Mouse (Mus musculus) limb, embryonic 12.5 days (tissue): ENCODE data around the gene AC141477.1. TPM values are rescaled to one million over a fixed set of nuclear protein-coding genes. Genes with fewer than 3 reads are reported as not detected.

Source experiments
- ATAC-seq: fragments of 200-750 bp; cut with Nextera tagmentation; 2 replicates; pipeline ENCODE4 v1.8.0; 2017; ENCODE audit warnings: low read depth, moderate TSS enrichment; ENCODE audit not compliant: insufficient number of reproducible peaks, insufficient read depth, low FRiP score, low TSS enrichment
- H3K27ac ChIP-seq: fragments of 300-500 bp; sonication (generic); 2 replicates; pipeline ENCODE4 v1.5.1; 2016; ENCODE audit warnings: mild to moderate bottlenecking, moderate library complexity
- H3K27me3 ChIP-seq: fragments of 300-500 bp; sonication (generic); 2 replicates; pipeline ENCODE4 v1.6.1; 2016; ENCODE audit warnings: mild to moderate bottlenecking, moderate library complexity
- H3K36me3 ChIP-seq: fragments of 300-500 bp; sonication (generic); 2 replicates; pipeline ENCODE4 v1.6.1; 2016; ENCODE audit warnings: mild to moderate bottlenecking, moderate library complexity
- H3K4me1 ChIP-seq: fragments of 300-500 bp; sonication (generic); replicated peaks from 2 replicates; pipeline ENCODE4 v1.6.1; 2016
- H3K4me2 ChIP-seq: fragments of 300-500 bp; sonication (generic); 2 replicates; pipeline ENCODE4 v1.6.1; 2016; ENCODE audit warnings: mild to moderate bottlenecking, moderate library complexity
- H3K4me3 ChIP-seq: fragments of 300-500 bp; sonication (generic); replicated peaks from 2 replicates; pipeline ENCODE4 v1.5.1; 2016; ENCODE audit warnings: mild to moderate bottlenecking
- H3K9ac ChIP-seq: fragments of 300-500 bp; sonication (generic); replicated peaks from 2 replicates; pipeline ENCODE4 v1.6.1; 2016; ENCODE audit warnings: mild to moderate bottlenecking, moderate library complexity
- H3K9me3 ChIP-seq: fragments of 300-500 bp; sonication (generic); 2 replicates; pipeline ENCODE4 v1.6.1; 2016; ENCODE audit warnings: mild to moderate bottlenecking, moderate library complexity
- whole genome bisulfite sequencing: fragments of 180-500 bp; shearing (Covaris S2); methylation state at CpG from one replicate; pipeline ENCODE4 v1.1.7; 2016; 5-methylcytosine and 5-hydroxymethylcytosine counted together
- polyA plus RNA-seq: library from polyadenylated mRNA; unstranded; fragments of >200 nt; fragmentation: Nextera tagmentation; extraction: Ambion mirVana; gene quantifications from 2 replicates; pipeline ENCODE4 v1.2.1, GENCODE M21; 2016

AC141477.1 gene
- polyA plus RNA-seq = not detected in 2 replicates

DNA sequence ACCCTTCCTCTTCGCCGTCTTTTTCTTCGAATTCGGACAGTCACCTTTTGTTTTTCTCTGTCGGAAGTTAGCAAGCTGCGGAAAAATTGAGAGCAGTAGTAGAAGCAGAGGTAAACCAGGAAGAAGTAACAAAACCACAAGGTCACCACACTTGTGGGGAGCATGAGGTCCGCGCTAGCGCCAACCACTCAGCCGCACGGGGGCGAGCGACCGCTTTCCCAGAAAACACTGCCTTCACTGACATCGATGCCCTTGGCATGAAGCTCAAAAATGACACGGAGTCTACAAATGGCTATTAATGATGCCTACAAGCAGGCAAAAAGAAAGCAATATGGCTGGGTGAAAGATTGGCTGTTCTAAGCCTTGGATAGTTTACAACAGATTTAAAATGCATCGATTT, at the start of gene AC141477.1:
TSS of gene AC141477.1 (minus strand) at position 164 of the 400 bp plus-strand sequence.
- Histone ChIP-seq H3K9me3 (no peaks in the 10 kb centered on the region), H3K27me3 (no peaks in the 10 kb centered on the region), H3K27ac (no peak within 1 kb of the TSS), H3K9ac (no peak within 1 kb of the TSS), H3K36me3 (peaks cover 48% of the 10 kb centered on the region), H3K4me3 (peak within 1 kb of the TSS; percentile 82), H3K4me1 (peaks cover 17% of the 10 kb centered on the region), H3K4me2 (peak within 1 kb of the TSS; percentile 74)
- ATAC-seq = no peak
- WGBS = 95% methylated on average over 17 of the region's 17 CpGs

DNA sequence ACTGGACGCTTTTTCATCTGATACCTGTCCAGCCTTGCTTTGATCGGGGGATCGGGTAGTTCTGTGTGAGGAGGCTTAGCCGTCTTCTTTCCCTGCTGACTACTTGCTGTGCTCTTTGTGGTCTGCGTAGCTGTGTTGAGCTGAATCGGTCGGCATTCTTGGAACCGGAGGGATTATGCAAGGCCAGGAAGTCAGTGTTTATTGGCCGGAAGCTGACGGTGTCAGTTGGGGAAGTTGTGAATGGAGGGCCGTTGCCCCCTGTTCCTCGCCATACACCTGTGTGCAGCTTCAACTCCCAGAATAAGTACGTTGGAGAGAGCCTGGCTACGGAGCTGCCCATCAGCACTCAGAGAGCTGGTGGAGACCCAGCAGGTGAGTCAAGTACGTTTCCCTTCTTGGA, 49.0 kb upstream of the AC141477.1 start:
- 92% methylated on average over 15 of the region's 15 CpGs for WGBS

GRCm38 (mm10) chr10:76488265-76488664, 48.0 kb upstream of the AC141477.1 start:
- H3K36me3 ChIP-seq = peaks cover 96% of the 10 kb centered on the region
- H3K9me3 ChIP-seq = no peaks in the 10 kb centered on the region
- no peak overlapping the region for H3K4me3 ChIP-seq
- ATAC-seq = no peak
- no peak overlapping the region for H3K9ac ChIP-seq
- no peak overlapping the region for H3K27ac ChIP-seq
- H3K27me3 ChIP-seq = no peaks in the 10 kb centered on the region
- 95% methylated on average over 8 of the region's 8 CpGs for WGBS
- no peaks in the 10 kb centered on the region for H3K4me1 ChIP-seq
- H3K4me2 ChIP-seq = no peak overlapping the region

More for the DNA sequence above, 49.0 kb upstream of the AC141477.1 start:
- no peak overlapping the region for H3K4me2 ChIP-seq
- H3K4me3 ChIP-seq = no peak overlapping the region
- no peak for ATAC-seq
- no peak overlapping the region for H3K9ac ChIP-seq
- no peaks in the 10 kb centered on the region for H3K27me3 ChIP-seq
- H3K36me3 ChIP-seq = peaks cover 96% of the 10 kb centered on the region
- H3K9me3 ChIP-seq = no peaks in the 10 kb centered on the region
- no peaks in the 10 kb centered on the region for H3K4me1 ChIP-seq
- H3K27ac ChIP-seq = no peak overlapping the region

GRCm38 (mm10) chr10:76486302-76486701, 46.1 kb upstream of the AC141477.1 start:
- ATAC-seq = no peak
- Histone ChIP-seq H3K9ac (no peak overlapping the region), H3K27ac (no peak overlapping the region), H3K27me3 (no peaks in the 10 kb centered on the region), H3K4me1 (no peaks in the 10 kb centered on the region), H3K36me3 (peaks cover 99% of the 10 kb centered on the region), H3K4me3 (no peak overlapping the region), H3K9me3 (no peaks in the 10 kb centered on the region), H3K4me2 (no peak overlapping the region)
- WGBS = 98% methylated on average over 2 of the region's 2 CpGs

DNA sequence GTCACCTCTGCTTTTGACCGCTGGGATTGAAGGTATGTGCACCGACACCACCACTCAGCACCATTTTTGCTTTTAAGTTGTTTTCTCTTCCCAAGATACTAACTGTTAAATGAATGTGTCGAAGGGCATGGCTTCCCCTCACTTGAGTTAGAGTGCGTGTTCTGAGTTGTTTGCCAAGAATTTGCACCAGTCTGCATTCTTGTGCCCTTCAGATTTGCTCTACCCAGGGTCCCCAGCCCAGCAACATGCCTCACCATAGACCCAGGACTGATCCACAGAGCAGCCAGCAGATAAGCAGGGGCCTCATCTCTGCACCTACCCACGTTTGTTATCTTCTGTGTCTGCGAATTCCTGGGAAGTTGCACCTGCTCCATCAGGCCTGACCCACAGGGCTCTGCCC, 41.2 kb upstream of the AC141477.1 start:
- Histone ChIP-seq H3K9ac (no peak overlapping the region), H3K27ac (no peak overlapping the region), H3K27me3 (no peaks in the 10 kb centered on the region), H3K36me3 (peaks cover 98% of the 10 kb centered on the region), H3K4me2 (no peak overlapping the region), H3K9me3 (no peaks in the 10 kb centered on the region), H3K4me1 (no peaks in the 10 kb centered on the region), H3K4me3 (no peak overlapping the region)
- 88% methylated on average over 6 of the region's 6 CpGs for WGBS
- no peak for ATAC-seq

DNA sequence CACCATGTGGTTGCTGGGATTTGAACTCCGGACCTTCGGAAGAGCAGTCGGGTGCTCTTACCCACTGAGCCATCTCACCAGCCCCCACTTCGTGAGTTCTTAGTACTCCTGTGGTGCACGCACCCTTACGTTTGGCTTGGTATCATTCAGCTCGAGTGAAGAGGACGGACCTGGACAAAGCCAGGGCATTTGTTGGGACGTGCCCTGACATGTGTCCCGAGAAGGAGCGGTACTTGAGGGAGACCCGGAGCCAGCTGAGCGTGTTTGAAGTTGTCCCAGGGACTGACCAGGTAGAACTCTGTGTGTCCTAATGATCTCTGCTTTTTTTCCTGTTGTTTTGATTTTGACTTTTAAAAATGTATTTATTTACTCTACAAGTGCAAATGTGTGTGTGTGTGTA, 40.6 kb upstream of the AC141477.1 start:
- H3K9me3 ChIP-seq = no peaks in the 10 kb centered on the region
- H3K4me1 ChIP-seq = no peaks in the 10 kb centered on the region
- no peaks in the 10 kb centered on the region for H3K27me3 ChIP-seq
- H3K4me2 ChIP-seq = no peak overlapping the region
- no peak overlapping the region for H3K4me3 ChIP-seq
- ATAC-seq = no peak
- 93% methylated on average over 13 of the region's 13 CpGs for WGBS
- H3K27ac ChIP-seq = no peak overlapping the region
- H3K36me3 ChIP-seq = peaks cover 98% of the 10 kb centered on the region
- H3K9ac ChIP-seq = no peak overlapping the region

GRCm38 (mm10) chr10:76473759-76474158, 33.5 kb upstream of the AC141477.1 start:
- no peak overlapping the region for H3K4me2 ChIP-seq
- no peak overlapping the region for H3K27ac ChIP-seq
- no peak overlapping the region for H3K4me3 ChIP-seq
- no peaks in the 10 kb centered on the region for H3K4me1 ChIP-seq
- no peaks in the 10 kb centered on the region for H3K27me3 ChIP-seq
- 89% methylated on average over 5 of the region's 5 CpGs for WGBS
- ATAC-seq = no peak
- H3K9ac ChIP-seq = no peak overlapping the region
- peaks cover 81% of the 10 kb centered on the region for H3K36me3 ChIP-seq
- H3K9me3 ChIP-seq = no peaks in the 10 kb centered on the region

- Histone ChIP-seq H3K9me3 (no peaks in the 10 kb centered on the region), H3K27me3 (no peaks in the 10 kb centered on the region), H3K36me3 (peaks cover 41% of the 10 kb centered on the region), H3K4me3 (peak within 1 kb of the TSS; percentile 78), H3K4me1 (no peaks in the 10 kb centered on the region; the same call in 1 of the 2 replicates), H3K27ac (peak within 1 kb of the TSS; percentile 92), H3K9ac (peak within 1 kb of the TSS; percentile 86), H3K4me2 (peak within 1 kb of the TSS; percentile 68)
- ATAC-seq = peak; percentile 85
- 2% methylated on average over 55 of the region's 55 CpGs for WGBS
Measured at GRCm38 (mm10) chr10:76468203-76469162, 28.2 kb upstream of the AC141477.1 start, which contains the start of the genes Mcm3ap and Ybey. Mcm3ap (plus strand) TSS chr10:76468927. Ybey (minus strand) TSS chr10:76469114.

DNA sequence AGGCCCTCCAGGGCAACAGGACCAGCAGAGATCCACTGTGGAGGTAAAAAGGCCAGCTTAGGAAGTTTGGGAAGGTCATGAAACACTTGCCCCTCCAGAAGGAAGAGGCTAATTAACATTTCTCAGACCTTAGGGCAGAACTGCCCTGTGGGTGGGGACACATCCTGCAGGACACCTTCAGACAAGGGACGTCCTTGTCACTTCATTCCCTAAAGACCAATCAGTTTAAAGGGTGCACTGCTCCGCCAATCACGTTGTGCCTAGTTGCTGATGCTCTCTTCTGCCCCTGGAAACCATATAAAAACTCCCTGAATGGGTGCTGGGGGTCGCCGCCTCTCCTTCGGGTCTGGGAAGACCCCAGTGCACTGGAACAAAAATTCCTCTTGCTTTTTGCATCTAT, 22.5 kb upstream of the AC141477.1 start:
- no peak for ATAC-seq

GRCm38 (mm10) chr10:76462312-76462711, 22.1 kb upstream of the AC141477.1 start:
- no peak for ATAC-seq

More for the DNA sequence above, 22.5 kb upstream of the AC141477.1 start:
- Histone ChIP-seq H3K36me3 (peaks cover 20% of the 10 kb centered on the region), H3K4me2 (no peak overlapping the region), H3K4me3 (no peak overlapping the region), H3K4me1 (no peaks in the 10 kb centered on the region), H3K9ac (no peak overlapping the region), H3K27me3 (no peaks in the 10 kb centered on the region), H3K9me3 (0 out of 2 replicates have a peak, but pooled peaks cover 3% of the 10 kb centered on the region), H3K27ac (no peak overlapping the region)
- 89% methylated on average over 6 of the region's 6 CpGs for WGBS

GRCm38 (mm10) chr10:76461255-76461654, 21.0 kb upstream of the AC141477.1 start:
- 0 out of 2 replicates have a peak, but pooled peaks cover 3% of the 10 kb centered on the region for H3K9me3 ChIP-seq
- ATAC-seq = no peak

More at GRCm38 (mm10) chr10:76462312-76462711, 22.1 kb upstream of the AC141477.1 start:
- no peaks in the 10 kb centered on the region for H3K27me3 ChIP-seq
- peaks cover 20% of the 10 kb centered on the region for H3K36me3 ChIP-seq
- H3K9ac ChIP-seq = no peak overlapping the region
- no peaks in the 10 kb centered on the region for H3K4me1 ChIP-seq
- no peak overlapping the region for H3K27ac ChIP-seq
- H3K4me3 ChIP-seq = no peak overlapping the region
- H3K9me3 ChIP-seq = 0 out of 2 replicates have a peak, but pooled peaks cover 3% of the 10 kb centered on the region
- 91% methylated on average over 7 of the region's 7 CpGs for WGBS
- no peak overlapping the region for H3K4me2 ChIP-seq

More at GRCm38 (mm10) chr10:76461255-76461654, 21.0 kb upstream of the AC141477.1 start:
- no peak overlapping the region for H3K9ac ChIP-seq
- H3K36me3 ChIP-seq = peaks cover 20% of the 10 kb centered on the region
- no peak overlapping the region for H3K27ac ChIP-seq
- H3K4me3 ChIP-seq = no peak overlapping the region
- WGBS = 86% methylated on average over 1 of the region's 1 CpGs
- no peaks in the 10 kb centered on the region for H3K4me1 ChIP-seq
- no peaks in the 10 kb centered on the region for H3K27me3 ChIP-seq
- no peak overlapping the region for H3K4me2 ChIP-seq
